Mouse (Mus musculus): Measurements from ENCODE around the gene Atp8a1.

DNA sequence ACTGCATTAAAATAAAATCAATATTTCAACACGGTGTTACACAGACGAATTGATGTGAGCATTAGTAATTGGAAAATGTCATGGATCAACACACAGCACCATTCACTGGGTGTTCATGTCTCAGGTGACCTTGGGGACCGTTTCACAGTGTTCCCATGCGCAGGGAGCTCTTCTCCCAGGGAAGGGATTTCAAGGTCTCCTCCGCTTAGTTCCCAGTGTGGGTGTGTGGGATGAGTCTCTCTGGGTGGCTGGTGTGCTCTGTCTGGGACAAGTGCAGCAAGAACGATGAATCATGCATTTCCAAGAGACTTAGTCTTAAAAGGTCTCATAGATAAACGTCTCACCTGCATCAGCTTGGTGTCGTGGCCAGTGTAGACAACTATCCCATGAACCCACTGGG lies 78.5 kb downstream of the Atp8a1 start:
- TF ChIP-seq CTCF (IDR thresholded peaks at IDR 0.05; ENCODE audit: low read depth) (no peak), EP300 (optimal IDR thresholded peaks at IDR 0.05) (no peak)
